Mouse (Mus musculus): ENCODE measurements at regions not wholly inside any gene's neighbourhood (a gene's known extent, or its start where the extent isn't known, plus 50 kb on each side); places are given as distances from the start of the nearest gene placed in this dataset.

- DNase-seq (ENCODE audit: low spot score in 2 of 2) = no peak
Observed at GRCm38 (mm10) chr19:15851622-15852021, 95.5 kb downstream of the Psat1 start.

GRCm38 (mm10) chr19:15850722-15851121 lies 96.4 kb downstream of the Psat1 start:
- DNase-seq (ENCODE audit: low spot score in 2 of 2) = no peak

GRCm38 (mm10) chr19:15849235-15849634 lies 97.9 kb downstream of the Psat1 start:
- no peak for DNase-seq (ENCODE audit: low spot score in 2 of 2)

GRCm38 (mm10) chr19:15838327-15838726 lies 108.8 kb downstream of the Psat1 start:
- no peak for DNase-seq (ENCODE audit: low spot score in 2 of 2)

GRCm38 (mm10) chr19:15837715-15838175 lies 109.4 kb downstream of the Psat1 start:
- no peak for DNase-seq (ENCODE audit: low spot score in 2 of 2)

GRCm38 (mm10) chr19:15836956-15837714 lies 110.0 kb downstream of the Psat1 start:
- DNase-seq (ENCODE audit: low spot score in 2 of 2) = no peak

GRCm38 (mm10) chr19:15836201-15836955 lies 110.8 kb downstream of the Psat1 start:
- DNase-seq (ENCODE audit: low spot score in 2 of 2) = no peak

GRCm38 (mm10) chr19:15830385-15830784 lies 116.8 kb downstream of the Psat1 start:
- DNase-seq (ENCODE audit: low spot score in 2 of 2) = no peak

- DNase-seq (ENCODE audit: low spot score in 2 of 2) = no peak
Observed at GRCm38 (mm10) chr19:15829158-15829557, 118.0 kb downstream of the Psat1 start.

- DNase-seq (ENCODE audit: low spot score in 2 of 2) = no peak
Observed at GRCm38 (mm10) chr19:15827990-15828705, 119.0 kb downstream of the Psat1 start.

GRCm38 (mm10) chr19:15827120-15827989 lies 119.8 kb downstream of the Psat1 start:
- DNase-seq (ENCODE audit: low spot score in 2 of 2) = no peak

GRCm38 (mm10) chr19:15823688-15824371 lies 123.3 kb downstream of the Psat1 start:
- no peak for DNase-seq (ENCODE audit: low spot score in 2 of 2)

- DNase-seq (ENCODE audit: low spot score in 2 of 2) = no peak
Observed at GRCm38 (mm10) chr19:15820020-15820419, 127.1 kb downstream of the Psat1 start.

- no peak for DNase-seq (ENCODE audit: low spot score in 2 of 2)
Observed at GRCm38 (mm10) chr19:15815166-15815565, 132.0 kb downstream of the Psat1 start.

GRCm38 (mm10) chr19:15809008-15809407 lies 138.1 kb downstream of the Psat1 start:
- DNase-seq (ENCODE audit: low spot score in 2 of 2) = no peak

GRCm38 (mm10) chr19:15807681-15808080 lies 139.5 kb downstream of the Psat1 start:
- DNase-seq (ENCODE audit: low spot score in 2 of 2) = no peak

- no peak for DNase-seq (ENCODE audit: low spot score in 2 of 2)
Observed at GRCm38 (mm10) chr19:15803131-15803889, 143.8 kb downstream of the Psat1 start.

GRCm38 (mm10) chr19:15802641-15803040 lies 144.5 kb downstream of the Psat1 start:
- no peak for DNase-seq (ENCODE audit: low spot score in 2 of 2)

GRCm38 (mm10) chr19:15801811-15802486 lies 145.2 kb downstream of the Psat1 start:
- DNase-seq (ENCODE audit: low spot score in 2 of 2) = peak; percentile 50 to 65

All from adrenal gland, adult 18-20 months (tissue).